Mouse (Mus musculus): Measurements from ENCODE around the gene Cdkal1. TPM values are rescaled to one million over a fixed set of nuclear protein-coding genes. Genes with fewer than 3 reads are reported as not detected.

Cdkal1 gene
- polyA plus RNA-seq, 1 experiment from 2014 or later = 35.1 TPM

DNA sequence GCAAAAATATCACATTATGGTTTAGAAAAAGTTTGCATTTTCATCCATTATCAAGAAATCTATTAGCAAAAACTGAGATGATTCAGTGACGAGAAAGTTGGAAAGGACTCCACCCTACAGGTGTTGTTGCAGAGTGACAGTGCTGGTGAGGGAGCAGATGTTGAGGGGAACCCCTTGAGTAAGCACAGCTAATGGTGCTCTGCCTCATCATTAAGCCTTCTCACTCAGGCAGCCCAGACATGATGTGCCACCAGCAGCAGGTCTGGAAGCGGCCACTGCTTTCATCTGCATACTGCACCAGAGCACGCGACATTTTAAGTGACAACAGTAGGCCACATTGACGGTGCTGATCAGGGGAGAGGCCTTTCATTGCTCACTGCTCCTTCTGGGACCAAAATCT lies 264.8 kb downstream of the Cdkal1 start:
- Histone ChIP-seq H3K27ac (ENCODE audit: low read depth, low read length) (no peak overlapping the region), H3K4me3 (ENCODE audit: low read depth, low read length) (no peak overlapping the region), H3K9ac (ENCODE audit: low read length) (no peak overlapping the region), H3K4me2 (no peak overlapping the region), H3K4me1 (ENCODE audit: control insufficient read depth, insufficient read depth, low read length) (no peaks in the 10 kb centered on the region), H3K27me3 (ENCODE audit: control insufficient read depth, insufficient read depth, low read length) (no peaks in the 10 kb centered on the region), H3K36me3 (ENCODE audit: control insufficient read depth, insufficient read depth, low read length) (no peaks in the 10 kb centered on the region; the same call in none of the 2 replicates), H3K9me3 (ENCODE audit: control insufficient read depth, low read length) (peaks cover 6% of the 10 kb centered on the region; the same call in 1 of the 2 replicates)
- DNase-seq (ENCODE audit: low spot score, missing footprints) (peak; percentile 80), ATAC-seq (ENCODE audit: low FRiP score) (no peak)
- WGBS = 83% methylated on average over 5 of the region's 5 CpGs

DNA sequence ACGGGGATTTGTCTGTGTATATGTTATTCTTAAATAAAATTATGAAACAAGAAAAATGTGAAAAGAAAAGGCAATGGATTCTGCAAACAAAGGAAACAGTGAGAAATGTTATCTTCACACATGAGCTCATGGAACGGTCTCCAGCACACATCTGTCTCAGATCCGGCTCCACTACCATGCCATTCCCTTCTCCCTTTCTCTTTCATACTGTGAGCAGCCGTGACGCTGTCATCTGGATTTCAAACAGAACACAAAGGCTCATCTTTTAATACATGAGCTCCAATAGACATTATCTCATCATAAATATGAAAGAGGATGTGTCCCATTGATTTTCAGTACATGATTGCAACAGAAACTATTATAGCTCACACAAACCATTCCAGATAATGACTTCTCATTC lies 265.3 kb downstream of the Cdkal1 start:
- H3K36me3 ChIP-seq (ENCODE audit: control insufficient read depth, insufficient read depth, low read length) = no peaks in the 10 kb centered on the region; the same call in none of the 2 replicates
- 82% methylated on average over 5 of the region's 5 CpGs for WGBS
- ATAC-seq (ENCODE audit: low FRiP score) (no peak), DNase-seq (ENCODE audit: low spot score, missing footprints) (no peak)
- no peak overlapping the region for H3K4me3 ChIP-seq (ENCODE audit: low read depth, low read length)
- H3K9me3 ChIP-seq (ENCODE audit: control insufficient read depth, low read length) = peaks cover 6% of the 10 kb centered on the region; the same call in 1 of the 2 replicates
- no peaks in the 10 kb centered on the region for H3K27me3 ChIP-seq (ENCODE audit: control insufficient read depth, insufficient read depth, low read length)
- no peak overlapping the region for H3K9ac ChIP-seq (ENCODE audit: low read length)
- H3K4me2 ChIP-seq = no peak overlapping the region
- no peak overlapping the region for H3K27ac ChIP-seq (ENCODE audit: low read depth, low read length)
- H3K4me1 ChIP-seq (ENCODE audit: control insufficient read depth, insufficient read depth, low read length) = no peaks in the 10 kb centered on the region

- no peak for ATAC-seq (ENCODE audit: low FRiP score)
- peaks cover 6% of the 10 kb centered on the region; the same call in 1 of the 2 replicates for H3K9me3 ChIP-seq (ENCODE audit: control insufficient read depth, low read length)
Measured at GRCm38 (mm10) chr13:29588693-29589092, 266.8 kb downstream of the Cdkal1 start.

DNA sequence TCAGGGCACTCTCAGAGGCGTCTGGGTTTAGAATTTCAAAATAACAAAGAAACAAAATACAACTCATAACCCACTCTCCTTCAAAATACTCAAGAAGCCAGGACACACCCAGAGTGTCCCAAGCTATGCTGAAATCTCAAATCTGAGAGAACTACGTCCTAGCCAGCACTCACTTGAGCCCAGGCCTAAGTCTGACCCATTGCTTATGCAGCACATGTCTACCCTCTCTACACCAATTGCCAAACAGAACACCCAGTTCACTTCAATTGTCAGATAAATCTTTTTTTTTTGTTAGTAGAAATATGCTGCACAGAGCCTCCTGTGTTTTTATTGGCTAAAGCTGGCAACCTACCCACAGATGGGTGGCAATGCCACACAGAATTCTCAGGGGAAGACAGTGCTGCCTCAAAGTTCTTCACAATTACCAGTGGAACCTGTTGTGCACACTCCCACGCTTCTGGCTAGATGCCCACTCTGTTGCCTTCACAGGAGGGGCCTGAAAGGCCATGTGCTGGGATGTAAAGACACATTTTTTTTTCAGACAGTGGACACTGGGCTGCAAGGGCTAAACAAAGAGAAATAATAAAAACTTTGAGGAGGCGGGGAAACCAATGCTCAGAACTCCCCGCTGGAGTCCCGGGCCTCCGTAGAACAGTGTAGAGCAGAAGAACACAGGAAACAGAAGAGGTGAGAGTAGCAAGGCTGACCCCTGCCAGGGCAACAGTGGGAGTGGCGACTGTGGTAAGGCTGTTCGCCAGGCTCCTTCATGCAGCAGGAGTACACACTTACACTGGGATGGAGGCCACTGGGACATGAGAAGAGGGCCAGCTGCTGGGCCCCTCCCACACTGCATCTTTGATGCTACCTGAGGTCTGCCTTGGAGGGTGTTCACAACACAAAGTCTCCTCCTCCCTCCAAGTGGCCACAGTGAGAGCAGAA lies 273.4 kb downstream of the Cdkal1 start:
- H3K9ac ChIP-seq (ENCODE audit: low read length) = no peak overlapping the region
- no peak overlapping the region for H3K4me3 ChIP-seq (ENCODE audit: low read depth, low read length)
- DNase-seq (ENCODE audit: low spot score, missing footprints) (no peak), ATAC-seq (ENCODE audit: low FRiP score) (no peak)
- no peaks in the 10 kb centered on the region for H3K4me1 ChIP-seq (ENCODE audit: control insufficient read depth, insufficient read depth, low read length)
- no peak overlapping the region for H3K27ac ChIP-seq (ENCODE audit: low read depth, low read length)
- H3K4me2 ChIP-seq = no peak overlapping the region
- no peaks in the 10 kb centered on the region for H3K36me3 ChIP-seq (ENCODE audit: control insufficient read depth, insufficient read depth, low read length)
- 83% methylated on average over 9 of the region's 9 CpGs for WGBS
- no peaks in the 10 kb centered on the region for H3K9me3 ChIP-seq (ENCODE audit: control insufficient read depth, low read length)
- H3K27me3 ChIP-seq (ENCODE audit: control insufficient read depth, insufficient read depth, low read length) = no peaks in the 10 kb centered on the region

More at GRCm38 (mm10) chr13:29588693-29589092, 266.8 kb downstream of the Cdkal1 start:
- Histone ChIP-seq H3K27ac (ENCODE audit: low read depth, low read length) (no peak overlapping the region), H3K4me2 (no peak overlapping the region), H3K9ac (ENCODE audit: low read length) (no peak overlapping the region), H3K27me3 (ENCODE audit: control insufficient read depth, insufficient read depth, low read length) (no peaks in the 10 kb centered on the region), H3K36me3 (ENCODE audit: control insufficient read depth, insufficient read depth, low read length) (no peaks in the 10 kb centered on the region; the same call in none of the 2 replicates), H3K4me3 (ENCODE audit: low read depth, low read length) (no peak overlapping the region), H3K4me1 (ENCODE audit: control insufficient read depth, insufficient read depth, low read length) (no peaks in the 10 kb centered on the region)
- DNase-seq (ENCODE audit: low spot score, missing footprints) = no peak
- WGBS = 95% methylated on average over 4 of the region's 4 CpGs

GRCm38 (mm10) chr13:29580780-29581179 lies 274.7 kb downstream of the Cdkal1 start:
- DNase-seq (ENCODE audit: low spot score, missing footprints) (no peak), ATAC-seq (ENCODE audit: low FRiP score) (no peak)
- Histone ChIP-seq H3K4me2 (no peak overlapping the region), H3K9ac (ENCODE audit: low read length) (no peak overlapping the region), H3K36me3 (ENCODE audit: control insufficient read depth, insufficient read depth, low read length) (no peaks in the 10 kb centered on the region), H3K4me1 (ENCODE audit: control insufficient read depth, insufficient read depth, low read length) (no peaks in the 10 kb centered on the region), H3K27me3 (ENCODE audit: control insufficient read depth, insufficient read depth, low read length) (no peaks in the 10 kb centered on the region), H3K27ac (ENCODE audit: low read depth, low read length) (no peak overlapping the region), H3K9me3 (ENCODE audit: control insufficient read depth, low read length) (no peaks in the 10 kb centered on the region), H3K4me3 (ENCODE audit: low read depth, low read length) (no peak overlapping the region)
- 84% methylated on average over 7 of the region's 7 CpGs for WGBS

DNA sequence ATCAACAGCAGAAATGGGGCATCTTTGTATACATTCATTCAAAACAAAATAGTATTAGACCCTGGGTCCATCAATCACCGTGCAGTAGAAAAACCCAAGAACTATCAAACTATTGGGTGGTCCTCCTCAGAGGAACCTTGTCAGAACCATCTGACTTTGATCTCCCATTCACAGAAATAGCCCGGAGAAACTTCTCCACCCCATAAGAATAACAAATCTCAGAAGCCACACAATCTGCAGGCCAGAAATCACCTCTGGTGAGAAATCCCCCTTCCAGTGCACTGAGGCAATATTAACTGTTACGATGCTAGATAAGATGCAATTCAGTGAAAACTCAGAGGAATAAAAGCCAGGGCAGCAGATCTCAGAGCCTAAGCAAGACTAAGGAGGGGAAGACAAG lies 275.5 kb downstream of the Cdkal1 start:
- Histone ChIP-seq H3K27me3 (ENCODE audit: control insufficient read depth, insufficient read depth, low read length) (no peaks in the 10 kb centered on the region), H3K36me3 (ENCODE audit: control insufficient read depth, insufficient read depth, low read length) (no peaks in the 10 kb centered on the region), H3K9ac (ENCODE audit: low read length) (no peak overlapping the region), H3K4me2 (no peak overlapping the region), H3K4me1 (ENCODE audit: control insufficient read depth, insufficient read depth, low read length) (no peaks in the 10 kb centered on the region), H3K9me3 (ENCODE audit: control insufficient read depth, low read length) (no peaks in the 10 kb centered on the region), H3K27ac (ENCODE audit: low read depth, low read length) (no peak overlapping the region), H3K4me3 (ENCODE audit: low read depth, low read length) (no peak overlapping the region)
- 79% methylated on average over 3 of the region's 3 CpGs for WGBS
- no peak for ATAC-seq (ENCODE audit: low FRiP score)
- no peak for DNase-seq (ENCODE audit: low spot score, missing footprints)

- Histone ChIP-seq H3K4me2 (no peak overlapping the region), H3K27ac (ENCODE audit: low read depth, low read length) (no peak overlapping the region), H3K36me3 (ENCODE audit: control insufficient read depth, insufficient read depth, low read length) (no peaks in the 10 kb centered on the region), H3K4me3 (ENCODE audit: low read depth, low read length) (no peak overlapping the region), H3K9ac (ENCODE audit: low read length) (no peak overlapping the region), H3K27me3 (ENCODE audit: control insufficient read depth, insufficient read depth, low read length) (no peaks in the 10 kb centered on the region), H3K9me3 (ENCODE audit: control insufficient read depth, low read length) (no peaks in the 10 kb centered on the region), H3K4me1 (ENCODE audit: control insufficient read depth, insufficient read depth, low read length) (no peaks in the 10 kb centered on the region)
- no peak for ATAC-seq (ENCODE audit: low FRiP score)
- no peak for DNase-seq (ENCODE audit: low spot score, missing footprints)
- WGBS = 90% methylated on average over 3 of the region's 3 CpGs
Measured at GRCm38 (mm10) chr13:29578621-29579020, 276.9 kb downstream of the Cdkal1 start.

GRCm38 (mm10) chr13:29574784-29575183 lies 280.7 kb downstream of the Cdkal1 start:
- no peak for ATAC-seq (ENCODE audit: low FRiP score)
- Histone ChIP-seq H3K9ac (ENCODE audit: low read length) (no peak overlapping the region), H3K9me3 (ENCODE audit: control insufficient read depth, low read length) (no peaks in the 10 kb centered on the region), H3K36me3 (ENCODE audit: control insufficient read depth, insufficient read depth, low read length) (no peaks in the 10 kb centered on the region), H3K4me3 (ENCODE audit: low read depth, low read length) (no peak overlapping the region), H3K27ac (ENCODE audit: low read depth, low read length) (no peak overlapping the region), H3K4me1 (ENCODE audit: control insufficient read depth, insufficient read depth, low read length) (no peaks in the 10 kb centered on the region), H3K27me3 (ENCODE audit: control insufficient read depth, insufficient read depth, low read length) (no peaks in the 10 kb centered on the region), H3K4me2 (no peak overlapping the region)
- 54% methylated on average over 1 of the region's 1 CpGs for WGBS
- no peak for DNase-seq (ENCODE audit: low spot score, missing footprints)

- no peak overlapping the region for H3K9ac ChIP-seq (ENCODE audit: low read length)
- H3K9me3 ChIP-seq (ENCODE audit: control insufficient read depth, low read length) = no peaks in the 10 kb centered on the region
- DNase-seq (ENCODE audit: low spot score, missing footprints) (no peak), ATAC-seq (ENCODE audit: low FRiP score) (no peak)
- no peak overlapping the region for H3K4me2 ChIP-seq
- H3K4me3 ChIP-seq (ENCODE audit: low read depth, low read length) = no peak overlapping the region
- H3K36me3 ChIP-seq (ENCODE audit: control insufficient read depth, insufficient read depth, low read length) = no peaks in the 10 kb centered on the region
- H3K27me3 ChIP-seq (ENCODE audit: control insufficient read depth, insufficient read depth, low read length) = no peaks in the 10 kb centered on the region
- H3K4me1 ChIP-seq (ENCODE audit: control insufficient read depth, insufficient read depth, low read length) = no peaks in the 10 kb centered on the region
- no peak overlapping the region for H3K27ac ChIP-seq (ENCODE audit: low read depth, low read length)
- 91% methylated on average over 2 of the region's 2 CpGs for WGBS
Measured at GRCm38 (mm10) chr13:29572477-29572876, 283.0 kb downstream of the Cdkal1 start.
